Mouse (Mus musculus): Measurements from ENCODE around the gene Thsd7a. TPM values are rescaled to one million over a fixed set of nuclear protein-coding genes. Genes with fewer than 3 reads are reported as not detected.

The Thsd7a gene
- polyA plus RNA-seq, 1 experiment from 2014 or later: 52.1 TPM

DNA sequence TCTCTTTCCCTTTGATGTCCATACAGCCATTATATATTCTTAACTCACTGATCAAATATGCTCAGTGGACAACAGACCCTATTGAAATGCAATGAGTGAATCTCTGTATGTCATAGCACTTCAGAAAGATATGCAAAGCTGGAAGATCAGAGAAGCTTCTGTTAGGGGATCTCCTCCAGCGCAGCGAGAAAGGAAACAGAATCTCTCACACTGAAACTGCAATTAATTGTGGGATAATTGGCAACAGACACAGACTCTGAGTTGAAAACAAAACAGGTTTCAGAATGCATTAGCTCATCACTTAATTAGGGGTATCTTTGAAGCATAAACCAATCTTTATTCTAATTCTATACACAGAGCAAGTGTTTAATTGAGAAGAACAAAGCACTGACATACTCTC lies 146.3 kb downstream of the Thsd7a start:
- Histone ChIP-seq H3K36me3 (ENCODE audit: control insufficient read depth, insufficient read depth, low read length) (no peaks in the 10 kb centered on the region), H3K4me3 (ENCODE audit: low read depth, low read length) (no peak overlapping the region), H3K27me3 (ENCODE audit: control insufficient read depth, insufficient read depth, low read length) (no peaks in the 10 kb centered on the region), H3K9me3 (ENCODE audit: control insufficient read depth, low read length) (no peaks in the 10 kb centered on the region), H3K9ac (replicated peaks; ENCODE audit: low read depth, low read length) (no peak overlapping the region), H3K27ac (ENCODE audit: low read depth, low read length) (no peak overlapping the region), H3K4me2 (ENCODE audit: low read depth, low read length) (no peak overlapping the region), H3K4me1 (ENCODE audit: control insufficient read depth, insufficient read depth, low read length) (no peaks in the 10 kb centered on the region)
- no peak for ATAC-seq (ENCODE audit: low read depth)
- 46% methylated on average over 2 of the region's 2 CpGs for WGBS

DNA sequence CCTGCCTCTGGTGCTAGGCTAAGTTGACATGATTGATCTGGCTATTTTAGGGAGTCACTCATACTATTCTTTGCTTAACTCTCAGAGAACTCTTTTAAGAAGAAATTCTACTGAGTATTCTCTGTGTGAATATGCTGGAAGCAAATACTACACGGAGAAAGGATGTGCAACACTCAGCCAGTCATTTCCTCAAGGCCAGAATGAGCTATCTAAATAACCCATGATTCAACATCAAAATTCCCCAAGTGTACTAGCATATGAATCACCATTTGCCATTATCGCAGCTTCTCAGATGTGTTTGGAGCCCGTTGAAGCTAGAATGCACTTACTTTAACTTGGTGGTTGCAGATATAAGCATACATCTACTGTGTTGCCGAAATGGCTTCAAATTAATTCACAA lies 147.0 kb downstream of the Thsd7a start:
- WGBS: 86% methylated on average over 4 of the region's 4 CpGs
- Histone ChIP-seq H3K4me1 (ENCODE audit: control insufficient read depth, insufficient read depth, low read length) (no peaks in the 10 kb centered on the region), H3K9me3 (ENCODE audit: control insufficient read depth, low read length) (no peaks in the 10 kb centered on the region), H3K4me3 (ENCODE audit: low read depth, low read length) (no peak overlapping the region), H3K4me2 (ENCODE audit: low read depth, low read length) (no peak overlapping the region), H3K27ac (ENCODE audit: low read depth, low read length) (no peak overlapping the region), H3K36me3 (ENCODE audit: control insufficient read depth, insufficient read depth, low read length) (no peaks in the 10 kb centered on the region), H3K27me3 (ENCODE audit: control insufficient read depth, insufficient read depth, low read length) (no peaks in the 10 kb centered on the region), H3K9ac (replicated peaks; ENCODE audit: low read depth, low read length) (no peak overlapping the region)
- no peak for ATAC-seq (ENCODE audit: low read depth)

DNA sequence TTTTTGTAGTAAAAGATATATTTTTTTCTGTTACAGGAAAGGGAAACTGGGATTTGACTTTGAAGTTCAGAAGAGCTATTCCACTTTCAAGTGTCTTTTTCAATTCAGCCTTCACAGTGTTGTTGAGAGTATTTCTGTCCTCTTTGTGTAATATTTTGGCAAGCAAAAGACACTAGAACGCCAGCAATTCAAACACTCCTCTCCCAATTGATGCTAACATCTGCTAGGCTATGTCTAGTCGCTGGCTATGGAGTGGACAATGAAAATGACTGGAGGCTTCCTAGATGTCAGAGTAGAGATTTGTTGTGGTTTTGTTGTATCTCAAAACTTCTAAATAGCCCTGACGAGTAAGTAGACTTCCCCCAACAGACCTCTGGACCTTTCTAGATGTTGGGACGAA lies 164.8 kb downstream of the Thsd7a start:
- H3K4me2 ChIP-seq (ENCODE audit: low read depth, low read length): no peak overlapping the region
- no peaks in the 10 kb centered on the region for H3K27me3 ChIP-seq (ENCODE audit: control insufficient read depth, insufficient read depth, low read length)
- no peak for ATAC-seq (ENCODE audit: low read depth)
- no peaks in the 10 kb centered on the region for H3K9me3 ChIP-seq (ENCODE audit: control insufficient read depth, low read length)
- no peaks in the 10 kb centered on the region for H3K36me3 ChIP-seq (ENCODE audit: control insufficient read depth, insufficient read depth, low read length)
- H3K4me1 ChIP-seq (ENCODE audit: control insufficient read depth, insufficient read depth, low read length): peaks cover 3% of the 10 kb centered on the region; the same call in 1 of the 2 replicates
- no peak overlapping the region for H3K27ac ChIP-seq (ENCODE audit: low read depth, low read length)
- no peak overlapping the region for H3K9ac ChIP-seq (replicated peaks; ENCODE audit: low read depth, low read length)
- no peak overlapping the region for H3K4me3 ChIP-seq (ENCODE audit: low read depth, low read length)
- 80% methylated on average over 4 of the region's 4 CpGs for WGBS

DNA sequence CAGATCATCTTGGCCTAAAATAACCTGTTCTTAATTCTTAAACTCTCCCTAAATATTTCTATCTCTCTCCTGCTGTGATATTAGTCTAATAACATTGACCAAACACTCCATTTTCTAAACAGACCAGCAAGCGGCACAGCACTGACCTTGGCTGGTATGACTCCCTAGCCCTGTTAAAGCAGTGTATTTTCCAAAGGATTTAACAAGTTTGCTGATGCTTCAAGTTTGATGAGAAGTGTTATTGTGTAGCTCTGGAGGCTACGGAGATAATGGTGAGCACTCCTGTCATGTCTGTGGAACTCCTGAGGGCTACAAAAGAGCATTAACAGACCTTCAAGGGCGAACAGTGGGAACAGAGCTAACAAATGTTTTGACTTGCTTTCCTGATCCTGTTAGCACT lies 168.1 kb downstream of the Thsd7a start:
- no peak overlapping the region for H3K27ac ChIP-seq (ENCODE audit: low read depth, low read length)
- WGBS: 48% methylated on average over 3 of the region's 3 CpGs
- no peaks in the 10 kb centered on the region for H3K27me3 ChIP-seq (ENCODE audit: control insufficient read depth, insufficient read depth, low read length)
- no peak overlapping the region for H3K4me3 ChIP-seq (ENCODE audit: low read depth, low read length)
- peaks cover 3% of the 10 kb centered on the region; the same call in 1 of the 2 replicates for H3K4me1 ChIP-seq (ENCODE audit: control insufficient read depth, insufficient read depth, low read length)
- H3K4me2 ChIP-seq (ENCODE audit: low read depth, low read length): no peak overlapping the region
- H3K36me3 ChIP-seq (ENCODE audit: control insufficient read depth, insufficient read depth, low read length): no peaks in the 10 kb centered on the region
- H3K9ac ChIP-seq (replicated peaks; ENCODE audit: low read depth, low read length): no peak overlapping the region
- ATAC-seq (ENCODE audit: low read depth): no peak
- H3K9me3 ChIP-seq (ENCODE audit: control insufficient read depth, low read length): no peaks in the 10 kb centered on the region

DNA sequence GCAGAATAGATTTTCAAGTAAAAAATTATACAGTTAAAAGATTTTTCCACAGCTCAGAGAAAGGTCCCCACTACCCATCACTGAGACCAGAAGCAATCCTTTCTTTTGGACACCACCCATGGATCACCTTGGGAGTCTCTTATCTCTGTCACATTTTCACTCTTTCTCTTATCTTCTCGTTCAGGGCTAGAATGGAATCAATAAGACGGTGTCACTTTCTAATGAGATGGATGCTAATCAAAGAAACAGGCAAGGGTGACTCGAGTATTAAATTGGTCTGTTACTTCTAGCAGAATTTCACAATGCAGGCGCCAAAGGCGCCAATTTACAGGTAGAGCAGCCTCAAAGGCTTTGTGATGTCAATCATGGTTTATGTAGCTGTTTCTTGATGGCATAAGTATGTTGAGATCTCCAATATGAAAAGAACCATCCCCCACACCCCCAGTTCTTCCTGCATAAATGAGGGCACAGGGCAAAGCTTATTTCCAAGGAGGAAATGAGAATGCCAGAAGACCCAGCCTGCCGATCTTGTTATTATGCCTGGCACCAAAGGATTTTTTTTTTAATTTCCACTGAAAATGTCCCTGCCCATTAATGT lies 173.5 kb downstream of the Thsd7a start:
- Histone ChIP-seq H3K9ac (replicated peaks; ENCODE audit: low read depth, low read length) (no peak overlapping the region), H3K9me3 (ENCODE audit: control insufficient read depth, low read length) (no peaks in the 10 kb centered on the region), H3K36me3 (ENCODE audit: control insufficient read depth, insufficient read depth, low read length) (no peaks in the 10 kb centered on the region), H3K4me1 (ENCODE audit: control insufficient read depth, insufficient read depth, low read length) (no peaks in the 10 kb centered on the region; the same call in 1 of the 2 replicates), H3K27me3 (ENCODE audit: control insufficient read depth, insufficient read depth, low read length) (no peaks in the 10 kb centered on the region), H3K4me3 (ENCODE audit: low read depth, low read length) (no peak overlapping the region), H3K4me2 (ENCODE audit: low read depth, low read length) (no peak overlapping the region), H3K27ac (ENCODE audit: low read depth, low read length) (no peak overlapping the region)
- ATAC-seq (ENCODE audit: low read depth): no peak
- 48% methylated on average over 6 of the region's 6 CpGs for WGBS

DNA sequence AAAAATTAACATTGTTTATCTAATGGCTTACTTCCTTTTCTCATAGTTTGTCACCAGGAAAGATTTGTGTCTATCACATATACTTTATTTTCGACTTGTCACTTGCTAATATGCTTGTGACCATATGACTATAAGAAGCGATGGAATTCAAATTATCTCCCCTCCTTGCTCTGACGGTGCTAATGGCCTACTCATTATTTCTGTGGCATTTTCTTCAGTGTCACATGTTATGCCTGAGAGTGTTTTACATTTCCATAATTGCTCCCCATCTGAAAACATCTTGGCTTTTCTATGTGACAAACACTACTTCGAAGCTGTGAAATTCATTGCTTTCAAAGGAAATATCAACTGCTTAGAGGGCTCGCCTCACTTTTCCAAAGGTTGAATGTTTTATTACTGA lies 177.0 kb downstream of the Thsd7a start:
- H3K9ac ChIP-seq (replicated peaks; ENCODE audit: low read depth, low read length): no peak overlapping the region
- H3K27ac ChIP-seq (ENCODE audit: low read depth, low read length): no peak overlapping the region
- ATAC-seq (ENCODE audit: low read depth): no peak

DNA sequence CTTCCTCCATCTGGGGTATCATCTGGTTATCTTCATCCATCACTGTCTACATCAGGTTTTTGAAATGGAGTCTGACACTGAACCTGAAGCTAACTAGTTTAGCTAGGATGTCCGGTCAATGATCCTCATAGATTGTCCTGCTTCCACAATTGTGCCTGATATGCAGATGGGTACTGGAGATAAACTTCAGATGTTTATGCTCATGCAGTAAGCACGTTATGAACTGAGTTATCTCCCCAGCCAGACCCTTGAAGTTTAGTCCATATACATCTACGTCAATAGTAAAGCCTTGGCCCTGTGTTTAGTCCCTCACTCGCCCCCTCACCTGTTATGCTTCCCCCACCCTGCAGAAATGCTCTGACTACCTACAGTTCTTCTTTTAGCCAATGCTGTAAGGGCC lies 184.1 kb downstream of the Thsd7a start:
- Histone ChIP-seq H3K27me3 (ENCODE audit: control insufficient read depth, insufficient read depth, low read length) (no peaks in the 10 kb centered on the region), H3K9me3 (ENCODE audit: control insufficient read depth, low read length) (no peaks in the 10 kb centered on the region), H3K9ac (replicated peaks; ENCODE audit: low read depth, low read length) (no peak overlapping the region), H3K36me3 (ENCODE audit: control insufficient read depth, insufficient read depth, low read length) (no peaks in the 10 kb centered on the region), H3K4me2 (ENCODE audit: low read depth, low read length) (no peak overlapping the region), H3K27ac (ENCODE audit: low read depth, low read length) (no peak overlapping the region), H3K4me3 (ENCODE audit: low read depth, low read length) (no peak overlapping the region), H3K4me1 (ENCODE audit: control insufficient read depth, insufficient read depth, low read length) (no peaks in the 10 kb centered on the region)
- ATAC-seq (ENCODE audit: low read depth): no peak
- 87% methylated on average over 4 of the region's 4 CpGs for WGBS

More for the DNA sequence above, 177.0 kb downstream of the Thsd7a start:
- 57% methylated on average over 5 of the region's 5 CpGs for WGBS
- Histone ChIP-seq H3K4me2 (ENCODE audit: low read depth, low read length) (no peak overlapping the region), H3K36me3 (ENCODE audit: control insufficient read depth, insufficient read depth, low read length) (no peaks in the 10 kb centered on the region), H3K4me3 (ENCODE audit: low read depth, low read length) (no peak overlapping the region), H3K4me1 (ENCODE audit: control insufficient read depth, insufficient read depth, low read length) (no peaks in the 10 kb centered on the region; the same call in 1 of the 2 replicates), H3K9me3 (ENCODE audit: control insufficient read depth, low read length) (no peaks in the 10 kb centered on the region), H3K27me3 (ENCODE audit: control insufficient read depth, insufficient read depth, low read length) (no peaks in the 10 kb centered on the region)

DNA sequence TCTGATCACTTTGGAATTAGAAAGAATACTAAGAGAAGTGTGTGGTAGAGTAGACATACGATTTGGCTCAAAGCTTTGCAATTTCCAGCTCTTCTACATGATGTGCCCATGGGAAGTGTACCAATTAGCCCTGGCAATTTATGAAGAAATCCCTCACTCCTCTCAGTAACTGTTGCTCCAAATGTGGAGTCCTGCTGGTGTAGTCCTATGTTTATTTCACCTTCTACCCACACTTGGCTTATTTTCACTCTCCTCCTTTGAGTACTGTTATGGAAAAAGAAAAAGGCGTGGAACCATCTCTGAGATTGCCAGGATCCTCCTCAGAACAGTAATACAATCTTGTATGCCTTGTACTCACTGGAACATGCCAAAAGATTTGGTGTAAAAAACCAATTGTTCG lies 186.9 kb downstream of the Thsd7a start:
- H3K27ac ChIP-seq (ENCODE audit: low read depth, low read length): no peak overlapping the region
- no peaks in the 10 kb centered on the region for H3K36me3 ChIP-seq (ENCODE audit: control insufficient read depth, insufficient read depth, low read length)
- H3K9ac ChIP-seq (replicated peaks; ENCODE audit: low read depth, low read length): no peak overlapping the region
- no peaks in the 10 kb centered on the region for H3K27me3 ChIP-seq (ENCODE audit: control insufficient read depth, insufficient read depth, low read length)
- H3K4me3 ChIP-seq (ENCODE audit: low read depth, low read length): no peak overlapping the region
- H3K4me2 ChIP-seq (ENCODE audit: low read depth, low read length): no peak overlapping the region
- no peaks in the 10 kb centered on the region for H3K9me3 ChIP-seq (ENCODE audit: control insufficient read depth, low read length)
- no peak for ATAC-seq (ENCODE audit: low read depth)
- WGBS: 79% methylated on average over 3 of the region's 3 CpGs
- no peaks in the 10 kb centered on the region for H3K4me1 ChIP-seq (ENCODE audit: control insufficient read depth, insufficient read depth, low read length)

DNA sequence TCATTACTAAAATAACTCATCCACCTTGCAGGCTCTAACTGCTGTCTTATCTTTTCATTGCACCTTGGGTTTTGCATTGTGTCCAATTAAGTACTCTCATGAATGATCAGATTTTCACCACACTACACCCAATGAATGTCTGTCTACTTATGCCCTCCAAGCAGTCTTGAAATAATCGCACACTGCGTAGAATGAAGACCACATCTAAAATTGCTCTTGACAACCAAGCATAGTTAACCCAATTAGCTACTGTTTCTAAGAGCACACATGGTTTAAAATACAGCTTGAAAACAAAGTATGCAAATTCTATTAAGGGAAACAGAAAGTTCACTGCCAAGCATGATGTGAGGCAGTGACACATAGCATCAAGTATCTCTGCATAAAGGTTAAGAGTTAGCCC lies 188.7 kb downstream of the Thsd7a start:
- no peaks in the 10 kb centered on the region for H3K9me3 ChIP-seq (ENCODE audit: control insufficient read depth, low read length)
- no peak for ATAC-seq (ENCODE audit: low read depth)
- H3K27ac ChIP-seq (ENCODE audit: low read depth, low read length): no peak overlapping the region
- H3K36me3 ChIP-seq (ENCODE audit: control insufficient read depth, insufficient read depth, low read length): no peaks in the 10 kb centered on the region
- H3K4me3 ChIP-seq (ENCODE audit: low read depth, low read length): no peak overlapping the region
- H3K4me2 ChIP-seq (ENCODE audit: low read depth, low read length): no peak overlapping the region
- peaks cover 3% of the 10 kb centered on the region; the same call in 1 of the 2 replicates for H3K4me1 ChIP-seq (ENCODE audit: control insufficient read depth, insufficient read depth, low read length)
- no peaks in the 10 kb centered on the region for H3K27me3 ChIP-seq (ENCODE audit: control insufficient read depth, insufficient read depth, low read length)
- no peak overlapping the region for H3K9ac ChIP-seq (replicated peaks; ENCODE audit: low read depth, low read length)
- WGBS: 93% methylated on average over 2 of the region's 2 CpGs
